Mouse (Mus musculus) embryo, embryonic 11.5 days (tissue): ENCODE measurements around the gene Zcchc10.
"Not testable (repeated sequence)": the region's sequence is repeated elsewhere in the genome, so short reads cannot be mapped to it uniquely, and the experiment has no call there.

Experiments used
- DNase-seq: peaks from one replicate; pipeline ENCODE4 v3.0.0-alpha.2; 2012; ENCODE audit warnings: low read depth, low spot score

The Zcchc10 gene

DNA sequence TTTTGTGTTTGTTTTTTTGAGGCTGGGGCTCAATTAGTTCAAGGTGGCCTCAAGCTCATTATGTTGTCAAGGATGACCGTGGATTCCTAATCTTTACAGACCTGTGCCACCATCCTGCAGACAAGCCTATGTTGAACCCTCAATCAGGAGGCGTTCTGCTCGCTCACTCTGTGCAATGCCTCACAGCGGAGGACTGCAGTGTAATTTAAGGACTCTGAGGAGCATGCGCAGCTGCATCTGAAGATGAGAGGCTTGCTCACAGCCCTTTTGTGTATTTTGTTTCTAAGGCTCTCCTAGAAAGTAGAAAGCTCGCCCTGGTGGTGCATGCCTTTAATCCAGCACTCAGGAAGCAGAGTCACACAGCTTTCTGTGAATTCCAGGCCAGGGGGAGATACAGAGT is 7.5 kb upstream of the Zcchc10 start:
- DNase-seq: no peak

GRCm38 (mm10) chr11:53318041-53318440 is 6.4 kb upstream of the Zcchc10 start:
- DNase-seq: no peak

DNA sequence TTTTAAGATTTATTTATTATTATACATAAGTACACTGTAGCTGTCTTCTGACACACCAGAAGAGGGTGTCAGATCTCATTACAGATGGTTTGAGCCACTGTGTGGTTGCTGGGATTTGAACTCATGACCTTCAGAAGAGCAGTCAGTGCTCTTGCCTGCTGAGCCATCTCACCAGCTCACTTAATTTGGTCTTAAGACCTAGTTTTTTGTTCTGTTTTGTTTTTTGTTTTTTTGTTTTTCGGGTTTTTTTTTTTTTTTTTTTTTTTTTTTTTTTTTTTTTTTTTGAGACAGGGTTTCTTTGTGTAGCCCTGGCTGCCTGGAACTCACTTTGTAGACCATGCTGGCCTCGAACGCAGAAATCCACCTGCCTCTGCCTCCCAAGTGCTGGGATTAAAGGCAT is 5.9 kb upstream of the Zcchc10 start:
- not testable (repeated sequence) for DNase-seq

GRCm38 (mm10) chr11:53319867-53320266 is 4.6 kb upstream of the Zcchc10 start:
- DNase-seq: not testable (repeated sequence)

GRCm38 (mm10) chr11:53330325-53330724 is 5.8 kb downstream of the Zcchc10 start:
- no peak for DNase-seq

DNA sequence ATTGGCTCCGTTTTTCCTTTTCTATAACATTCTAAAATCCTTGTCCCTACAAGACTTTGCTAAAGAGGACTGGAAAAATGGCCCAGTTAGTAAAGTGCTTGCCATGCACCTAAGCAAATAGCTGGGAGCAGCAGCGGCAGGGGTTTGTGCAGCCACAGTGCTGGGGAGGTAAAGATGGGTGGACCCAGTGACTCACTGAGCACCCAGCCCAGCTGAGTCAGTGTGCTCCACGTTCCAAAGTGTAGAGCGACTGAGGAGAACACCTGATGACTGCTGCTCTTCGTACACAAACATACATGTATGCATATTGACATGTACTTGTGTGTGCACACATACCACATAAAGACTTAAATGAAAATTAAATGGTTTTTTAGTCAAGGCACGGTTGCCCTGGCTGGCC is 6.6 kb downstream of the Zcchc10 start:
- no peak for DNase-seq

- DNase-seq: no peak
Measured at GRCm38 (mm10) chr11:53332076-53332680, 7.7 kb downstream of the Zcchc10 start.

GRCm38 (mm10) chr11:53335505-53336181 is 11.2 kb downstream of the Zcchc10 start:
- no peak for DNase-seq

DNA sequence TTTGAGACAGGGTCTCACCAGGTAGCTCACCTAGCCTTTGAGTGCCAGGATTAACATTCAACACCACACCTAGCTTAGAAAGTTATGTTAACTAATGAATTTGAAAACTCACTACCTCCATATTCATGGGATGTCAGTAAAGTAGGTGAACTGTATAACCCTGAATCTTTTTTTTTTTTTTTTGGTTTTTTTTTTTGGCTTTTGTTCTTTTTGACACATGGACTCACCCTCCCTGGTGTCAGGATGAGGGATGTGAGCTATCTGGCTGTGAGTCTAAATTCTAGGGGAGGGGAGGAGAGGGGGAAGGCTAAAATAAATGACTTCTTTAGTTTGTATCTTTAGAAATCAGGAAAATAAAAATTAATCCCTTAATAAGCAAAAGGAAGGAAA is 11.7 kb downstream of the Zcchc10 start:
- DNase-seq: no peak

DNA sequence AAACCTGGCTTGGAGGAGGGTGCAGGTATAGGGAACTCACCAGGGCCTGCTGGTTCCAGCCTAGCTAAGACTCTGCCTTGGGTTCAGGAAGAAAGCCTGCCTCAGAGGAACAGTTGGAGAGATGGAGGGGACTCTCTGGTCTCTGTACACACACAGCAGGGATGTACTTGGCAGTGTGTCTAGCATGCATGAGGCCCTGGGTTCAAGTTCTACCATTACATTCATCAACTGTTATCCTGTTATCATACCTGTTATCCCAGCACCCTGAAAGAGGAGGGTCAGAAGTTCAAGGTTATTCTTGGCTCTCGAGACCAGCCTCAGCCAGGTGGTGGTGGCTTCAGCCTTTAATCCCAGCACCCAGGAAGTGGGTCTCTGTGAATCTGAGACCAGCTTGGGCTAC is 12.4 kb downstream of the Zcchc10 start:
- no peak for DNase-seq

GRCm38 (mm10) chr11:53337684-53338083 is 13.2 kb downstream of the Zcchc10 start:
- no peak for DNase-seq

DNA sequence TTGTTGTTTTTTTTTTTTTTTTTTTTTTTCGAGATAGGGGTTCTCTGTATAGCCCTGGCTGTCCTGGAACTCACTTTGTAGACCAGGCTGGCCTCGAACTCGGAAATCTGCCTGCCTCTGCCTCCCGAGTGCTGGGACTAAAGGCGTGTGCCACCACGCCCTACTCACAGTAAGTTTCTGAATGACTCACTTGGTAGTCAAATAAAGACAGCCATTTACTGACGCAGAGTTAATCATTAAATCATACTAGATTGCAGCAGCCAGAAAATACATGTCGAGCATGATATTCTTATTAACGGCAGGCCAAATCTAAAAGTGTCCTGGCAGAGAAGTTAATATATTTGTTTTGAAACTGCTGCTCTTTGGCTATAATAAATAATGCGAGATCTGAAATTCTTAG is 16.5 kb downstream of the Zcchc10 start:
- not testable (repeated sequence) for DNase-seq

DNA sequence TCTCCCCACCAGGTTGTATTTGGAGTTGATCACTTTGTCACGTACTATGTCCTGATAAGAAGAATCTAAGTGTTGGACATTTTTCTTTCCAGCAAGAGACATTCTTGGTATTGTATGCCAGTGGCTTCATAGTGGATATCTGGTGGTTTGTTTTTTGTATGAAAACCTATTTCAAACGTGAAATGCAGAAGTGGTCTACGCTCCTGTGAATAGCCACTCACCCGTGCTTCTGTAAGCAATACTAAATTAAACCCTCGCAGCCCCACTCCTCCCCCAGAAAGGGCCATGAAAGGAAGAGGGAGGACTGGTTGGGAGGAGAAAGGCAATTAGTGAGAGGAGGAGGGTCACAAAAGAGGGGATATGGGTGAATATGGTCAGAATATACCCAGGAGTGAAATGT is 18.2 kb downstream of the Zcchc10 start:
- no peak for DNase-seq

DNA sequence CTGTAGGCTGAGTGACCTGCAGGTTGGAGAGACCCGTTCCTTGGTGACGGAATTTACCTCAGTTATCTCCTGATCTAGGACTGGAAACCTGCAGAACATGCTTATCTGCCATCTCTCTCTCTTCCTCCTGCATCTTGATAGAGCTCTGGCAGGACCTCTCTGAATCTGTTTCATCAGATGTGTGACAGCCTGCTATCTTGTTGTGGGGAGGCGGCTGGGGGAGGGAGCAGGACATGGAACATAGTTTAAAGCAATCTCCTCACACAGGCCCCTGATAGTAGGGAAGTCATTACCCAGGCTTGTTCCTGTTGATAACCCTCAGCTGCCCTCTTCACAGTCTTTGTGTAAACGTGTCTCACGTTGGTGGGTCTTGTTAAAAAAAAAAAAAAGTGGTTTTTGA is 20.8 kb downstream of the Zcchc10 start:
- DNase-seq: no peak

DNA sequence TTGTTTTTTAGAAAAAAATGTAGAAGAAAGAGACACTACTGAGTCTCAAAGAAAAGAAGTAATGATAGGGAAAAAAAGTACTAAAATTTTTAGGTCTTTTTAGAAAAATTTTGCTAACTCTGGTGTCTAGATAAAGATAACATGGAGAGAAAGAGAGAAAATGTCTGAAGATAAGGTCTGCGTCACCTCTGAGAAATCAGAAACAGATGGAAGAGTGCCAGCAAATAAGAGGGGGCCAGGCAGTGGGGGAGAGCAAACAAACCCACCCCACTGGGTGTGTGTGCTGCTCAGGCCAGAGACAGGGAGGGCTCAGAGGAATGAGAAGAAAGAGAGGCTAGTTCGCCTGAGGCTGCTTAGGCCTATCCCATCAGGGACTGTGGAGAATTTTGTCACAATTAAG is 21.3 kb downstream of the Zcchc10 start:
- DNase-seq: no peak

GRCm38 (mm10) chr11:53350291-53351223 is 26.1 kb downstream of the Zcchc10 start, which contains the start of gene Aff4:
Gene Aff4 (plus strand): TSS chr11:53350833.
- DNase-seq: peak; percentile 80

DNA sequence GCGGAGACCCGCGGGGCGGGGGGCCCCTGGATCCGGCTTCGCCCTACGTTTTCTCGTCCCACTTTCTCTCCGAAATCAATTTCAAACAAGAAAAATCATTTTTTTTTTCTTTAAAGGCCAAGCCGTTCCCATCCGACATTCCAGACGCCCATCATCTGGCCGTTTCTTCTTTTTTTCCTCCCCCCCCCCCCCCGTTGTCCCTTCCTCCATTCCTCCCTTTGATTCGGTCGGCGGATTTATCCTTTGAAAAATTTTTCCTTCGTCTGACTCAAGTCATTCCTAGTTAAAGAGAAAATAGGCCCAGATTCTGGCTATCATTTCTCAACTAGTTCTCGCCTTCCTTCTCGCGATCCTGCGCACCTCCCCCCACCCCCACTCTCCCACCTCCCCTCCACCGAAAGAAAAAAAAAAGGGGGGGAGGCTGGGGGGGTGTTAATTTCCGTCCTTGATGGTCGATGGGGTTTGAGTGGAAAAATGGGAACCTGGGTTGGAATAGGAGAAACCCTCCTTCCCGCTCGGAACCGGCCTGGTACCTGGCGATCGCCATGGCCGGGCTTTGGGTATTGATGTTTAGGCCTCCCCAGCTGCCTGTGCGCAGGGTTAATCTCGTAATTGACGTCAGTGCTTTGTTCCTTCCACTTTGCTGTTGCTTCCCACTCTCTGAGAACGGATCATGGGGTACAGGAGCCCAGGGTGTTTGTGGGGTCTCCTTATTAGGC is 26.9 kb downstream of the Zcchc10 start:
- peak; percentile 54 for DNase-seq

GRCm38 (mm10) chr11:53351943-53352590 is 27.6 kb downstream of the Zcchc10 start:
- peak; percentile 13 for DNase-seq

DNA sequence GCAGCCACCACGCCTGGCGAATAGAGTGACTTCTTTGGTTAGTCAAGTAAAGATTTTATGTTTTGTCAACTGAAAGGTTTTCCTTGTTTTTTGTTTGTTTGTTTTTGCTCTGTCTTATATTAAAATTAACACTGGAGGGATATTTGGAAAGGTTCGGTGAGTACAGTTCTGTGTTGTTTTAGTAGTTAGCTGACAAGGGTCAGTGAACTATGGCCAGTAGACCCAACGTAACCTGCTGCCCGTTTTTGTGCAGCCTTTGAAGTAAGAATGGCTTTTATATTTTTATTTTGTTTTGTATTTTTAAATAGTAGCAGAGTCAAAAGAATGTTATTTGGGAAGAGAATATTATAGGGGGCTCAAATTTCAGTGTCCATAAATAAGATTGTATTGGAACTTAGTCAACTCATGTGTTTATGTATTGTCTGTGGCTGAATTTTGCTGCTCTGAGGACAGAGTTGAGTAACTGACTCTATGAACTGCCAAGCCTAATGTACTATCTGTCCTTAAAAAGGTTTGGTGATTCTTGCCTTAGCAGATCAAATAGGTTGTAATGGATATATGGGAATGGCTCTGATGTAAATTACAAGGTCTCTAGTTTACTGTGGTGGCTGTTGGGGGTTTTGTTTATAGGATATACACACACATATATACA is 34.2 kb downstream of the Zcchc10 start:
- no peak for DNase-seq

DNA sequence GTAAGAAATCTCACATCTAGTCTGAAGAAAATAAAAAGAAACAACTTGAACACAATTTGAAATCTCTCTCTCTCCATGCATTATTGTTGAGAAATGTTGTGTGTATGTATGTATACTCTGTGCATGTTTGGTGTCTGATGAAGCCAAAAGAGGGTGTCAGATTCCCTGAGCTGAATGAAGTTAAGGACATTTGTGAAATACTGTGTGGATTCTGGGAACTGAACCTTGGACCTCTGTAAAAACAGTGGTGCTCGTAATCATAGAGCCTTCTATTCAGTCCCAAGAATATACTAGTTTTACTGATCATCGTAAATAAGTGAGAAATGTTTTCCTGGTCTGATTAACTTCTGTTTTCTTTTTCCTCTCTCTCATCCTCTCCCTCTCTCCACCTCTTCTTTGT is 42.6 kb downstream of the Zcchc10 start:
- DNase-seq: no peak

DNA sequence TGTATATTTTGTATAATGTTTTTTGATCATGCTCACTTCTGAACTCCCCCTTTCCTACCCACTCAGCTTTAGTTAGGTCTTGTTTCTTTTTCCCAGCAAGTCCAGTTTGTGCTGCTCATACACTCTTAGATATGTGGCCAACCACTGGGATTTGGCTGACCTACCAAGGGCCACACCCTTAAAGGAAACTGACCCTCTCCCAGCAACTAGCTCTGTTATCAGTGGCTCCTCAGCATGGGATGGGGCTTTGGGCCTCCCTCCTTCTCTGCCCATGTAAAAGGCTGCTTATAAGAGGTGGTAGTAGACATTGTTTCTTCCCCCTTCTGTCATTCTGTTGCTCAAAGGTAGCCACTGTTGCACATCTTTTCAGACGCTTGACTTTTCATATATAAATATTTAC is 54.4 kb downstream of the Zcchc10 start:
- DNase-seq: no peak
